Mouse (Mus musculus): ENCODE measurements at regions not wholly inside any gene's neighbourhood (a gene's known extent, or its start where the extent isn't known, plus 50 kb on each side); places are given as distances from the start of the nearest gene placed in this dataset.

- DNase-seq (ENCODE audit: inconsistent ontology term): no peak
Observed at GRCm38 (mm10) chr16:50092318-50092717, 292.0 kb downstream of the Cd47 start.

- DNase-seq (ENCODE audit: inconsistent ontology term): no peak
Observed at GRCm38 (mm10) chr16:50092780-50093179, 292.4 kb downstream of the Cd47 start.

GRCm38 (mm10) chr16:50095858-50096551 is 295.7 kb downstream of the Cd47 start:
- no peak for DNase-seq (ENCODE audit: inconsistent ontology term)

- DNase-seq (ENCODE audit: inconsistent ontology term): no peak
Observed at GRCm38 (mm10) chr16:50096563-50096962, 296.2 kb downstream of the Cd47 start.

GRCm38 (mm10) chr16:50103340-50103739 is 303.0 kb downstream of the Cd47 start:
- DNase-seq (ENCODE audit: inconsistent ontology term): no peak

GRCm38 (mm10) chr16:50118150-50118549 is 314.0 kb downstream of the Bbx start:
- DNase-seq (ENCODE audit: inconsistent ontology term): no peak

- no peak for DNase-seq (ENCODE audit: inconsistent ontology term)
Observed at GRCm38 (mm10) chr16:50122460-50122859, 309.7 kb downstream of the Bbx start.

GRCm38 (mm10) chr16:50124646-50125045 is 307.5 kb downstream of the Bbx start:
- DNase-seq (ENCODE audit: inconsistent ontology term): no peak

- no peak for DNase-seq (ENCODE audit: inconsistent ontology term)
Observed at GRCm38 (mm10) chr16:50125564-50125963, 306.6 kb downstream of the Bbx start.

GRCm38 (mm10) chr16:50131406-50131805 is 300.8 kb downstream of the Bbx start:
- no peak for DNase-seq (ENCODE audit: inconsistent ontology term)

All from Muller cell, postnatal 12 days (primary cell).